Mouse (Mus musculus): ENCODE measurements at regions not wholly inside any gene's neighbourhood (a gene's known extent, or its start where the extent isn't known, plus 50 kb on each side); places are given as distances from the start of the nearest gene placed in this dataset.
A peak's percentile ranks its signal among the peaks of the same experiment; 100 is the strongest.

DNA sequence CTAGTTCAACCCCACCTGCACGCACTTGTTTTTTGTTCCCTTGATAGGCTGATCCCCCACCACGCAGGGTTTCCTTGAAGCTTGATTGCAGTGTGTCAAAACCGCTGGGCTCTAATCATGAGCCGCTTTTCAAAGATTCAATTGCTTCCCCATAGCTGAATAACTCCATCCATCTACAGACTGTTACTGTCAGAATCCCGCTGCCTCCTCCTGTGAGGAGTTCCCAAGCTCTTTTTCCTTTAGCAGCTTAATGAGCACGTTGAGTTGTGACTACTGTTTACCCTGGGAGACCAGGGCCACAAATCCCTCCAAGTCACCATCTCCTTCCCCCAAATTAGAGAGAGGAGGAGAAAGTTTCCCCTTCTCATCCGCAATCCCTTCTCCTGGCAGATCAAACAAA lies 234.6 kb upstream of the Slc16a7 start:
- DNase-seq (no peak), ATAC-seq (ENCODE audit: insufficient read depth) (no peak)
- H3K9ac ChIP-seq, result no peak overlapping the region
- 33% methylated on average over 7 of the region's 7 CpGs for WGBS
- H3K36me3 ChIP-seq (ENCODE audit: insufficient read depth), result no peaks in the 10 kb centered on the region
- H3K4me3 ChIP-seq (ENCODE audit: low read depth, low read length), result no peak overlapping the region
- H3K27ac ChIP-seq (ENCODE audit: low read depth), result no peak overlapping the region
- no peak for TF ChIP-seq CTCF (IDR thresholded peaks at IDR 0.05; ENCODE audit: low read depth)
- no peak overlapping the region for H3K4me2 ChIP-seq
- no peaks in the 10 kb centered on the region for H3K9me3 ChIP-seq (ENCODE audit: low read depth, low read length)
- H3K27me3 ChIP-seq (ENCODE audit: insufficient read depth, low read length), result no peaks in the 10 kb centered on the region
- H3K4me1 ChIP-seq (ENCODE audit: insufficient read depth), result no peaks in the 10 kb centered on the region

DNA sequence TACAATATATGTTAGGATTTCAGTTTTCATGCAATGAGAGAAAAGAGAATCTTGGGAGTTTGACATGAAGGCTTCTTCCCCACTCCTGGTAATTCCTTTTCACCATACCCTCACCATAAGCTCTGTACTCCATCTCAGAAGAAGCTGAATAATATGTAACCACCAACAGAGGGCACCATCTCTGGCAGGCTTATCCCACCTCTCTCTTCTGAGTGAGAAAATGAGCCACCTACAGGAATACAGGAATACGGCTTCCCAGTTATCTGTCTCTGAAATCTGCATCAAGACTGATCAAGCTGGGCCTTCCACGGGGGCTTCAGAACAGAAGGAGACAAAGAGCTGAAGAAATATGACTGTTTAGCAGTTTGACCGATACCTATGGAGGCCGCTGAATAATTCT lies 278.6 kb upstream of the Slc16a7 start:
- DNase-seq (peak; percentile 2), ATAC-seq (ENCODE audit: insufficient read depth) (no peak)
- no peaks in the 10 kb centered on the region for H3K27me3 ChIP-seq (ENCODE audit: insufficient read depth, low read length)
- H3K9ac ChIP-seq, result no peak overlapping the region
- H3K4me2 ChIP-seq, result no peak overlapping the region
- no peaks in the 10 kb centered on the region for H3K9me3 ChIP-seq (ENCODE audit: low read depth, low read length)
- no peak overlapping the region for H3K4me3 ChIP-seq (ENCODE audit: low read depth, low read length)
- peak; percentile 26; the same call in 1 of the 2 replicates for TF ChIP-seq CTCF (IDR thresholded peaks at IDR 0.05; ENCODE audit: low read depth)
- no peak overlapping the region for H3K27ac ChIP-seq (ENCODE audit: low read depth)
- H3K36me3 ChIP-seq (ENCODE audit: insufficient read depth), result no peaks in the 10 kb centered on the region
- no peaks in the 10 kb centered on the region for H3K4me1 ChIP-seq (ENCODE audit: insufficient read depth)
- WGBS, result 90% methylated on average over 4 of the region's 4 CpGs

DNA sequence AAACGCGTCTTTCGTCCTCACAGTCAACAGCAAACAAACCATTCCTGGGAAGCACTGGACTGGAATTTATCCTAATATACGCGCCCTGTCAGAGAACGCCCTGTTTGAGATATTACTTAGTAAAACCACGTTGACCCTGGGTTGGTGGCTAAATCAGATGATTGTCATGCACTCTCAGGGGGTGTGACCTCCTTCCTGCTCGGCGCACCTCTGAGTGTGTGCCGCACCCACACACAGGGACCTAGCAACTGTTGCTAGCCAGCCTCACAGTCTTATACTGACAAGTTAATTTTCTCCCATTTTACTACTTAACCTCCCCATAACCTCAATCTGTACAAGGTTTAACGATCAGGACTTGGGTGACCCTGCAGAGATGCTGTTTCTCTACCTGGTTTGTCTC lies 284.4 kb upstream of the Slc16a7 start:
- H3K36me3 ChIP-seq (ENCODE audit: insufficient read depth), result no peaks in the 10 kb centered on the region
- no peaks in the 10 kb centered on the region for H3K27me3 ChIP-seq (ENCODE audit: insufficient read depth, low read length)
- no peak for ATAC-seq (ENCODE audit: insufficient read depth)
- no peak overlapping the region for H3K9ac ChIP-seq
- no peak for TF ChIP-seq CTCF (IDR thresholded peaks at IDR 0.05; ENCODE audit: low read depth)
- no peak overlapping the region for H3K27ac ChIP-seq (ENCODE audit: low read depth)
- H3K4me3 ChIP-seq (ENCODE audit: low read depth, low read length), result no peak overlapping the region
- DNase-seq, result no peak
- WGBS, result 48% methylated on average over 11 of the region's 11 CpGs
- no peak overlapping the region for H3K4me2 ChIP-seq
- H3K9me3 ChIP-seq (ENCODE audit: low read depth, low read length), result no peaks in the 10 kb centered on the region
- no peaks in the 10 kb centered on the region for H3K4me1 ChIP-seq (ENCODE audit: insufficient read depth)

GRCm38 (mm10) chr10:125679644-125680043 lies 286.3 kb upstream of the Lrig3 start:
- no peaks in the 10 kb centered on the region for H3K27me3 ChIP-seq (ENCODE audit: insufficient read depth, low read length)
- ATAC-seq (ENCODE audit: insufficient read depth), result no peak
- 64% methylated on average over 7 of the region's 7 CpGs for WGBS
- no peak overlapping the region for H3K4me2 ChIP-seq
- no peaks in the 10 kb centered on the region for H3K4me1 ChIP-seq (ENCODE audit: insufficient read depth)
- no peaks in the 10 kb centered on the region for H3K9me3 ChIP-seq (ENCODE audit: low read depth, low read length)
- peak; percentile 26; the same call in 1 of the 2 replicates for TF ChIP-seq CTCF (IDR thresholded peaks at IDR 0.05; ENCODE audit: low read depth)
- H3K4me3 ChIP-seq (ENCODE audit: low read depth, low read length), result no peak overlapping the region
- no peak overlapping the region for H3K27ac ChIP-seq (ENCODE audit: low read depth)
- no peaks in the 10 kb centered on the region for H3K36me3 ChIP-seq (ENCODE audit: insufficient read depth)
- peak; percentile 16 for DNase-seq
- no peak overlapping the region for H3K9ac ChIP-seq

- Histone ChIP-seq H3K4me3 (ENCODE audit: low read depth, low read length) (no peak overlapping the region), H3K36me3 (ENCODE audit: insufficient read depth) (no peaks in the 10 kb centered on the region), H3K4me1 (ENCODE audit: insufficient read depth) (no peaks in the 10 kb centered on the region), H3K9ac (no peak overlapping the region), H3K27me3 (ENCODE audit: insufficient read depth, low read length) (no peaks in the 10 kb centered on the region), H3K27ac (ENCODE audit: low read depth) (no peak overlapping the region), H3K9me3 (ENCODE audit: low read depth, low read length) (no peaks in the 10 kb centered on the region), H3K4me2 (no peak overlapping the region)
- no peak for TF ChIP-seq CTCF (IDR thresholded peaks at IDR 0.05; ENCODE audit: low read depth)
- DNase-seq, result peak; percentile 44
- ATAC-seq (ENCODE audit: insufficient read depth), result peak; percentile 60; the same call in 1 of the 2 replicates
- WGBS, result 47% methylated on average over 5 of the region's 5 CpGs
Measured at GRCm38 (mm10) chr10:125685130-125685529, 280.8 kb upstream of the Lrig3 start.

- TF ChIP-seq CTCF (IDR thresholded peaks at IDR 0.05; ENCODE audit: low read depth), result no peak
- Histone ChIP-seq H3K27me3 (ENCODE audit: insufficient read depth, low read length) (no peaks in the 10 kb centered on the region), H3K4me1 (ENCODE audit: insufficient read depth) (no peaks in the 10 kb centered on the region), H3K9me3 (ENCODE audit: low read depth, low read length) (no peaks in the 10 kb centered on the region), H3K4me2 (no peak overlapping the region), H3K27ac (ENCODE audit: low read depth) (no peak overlapping the region), H3K9ac (no peak overlapping the region), H3K4me3 (ENCODE audit: low read depth, low read length) (no peak overlapping the region), H3K36me3 (ENCODE audit: insufficient read depth) (no peaks in the 10 kb centered on the region)
- WGBS, result 78% methylated on average over 7 of the region's 7 CpGs
- no peak for DNase-seq
- ATAC-seq (ENCODE audit: insufficient read depth), result no peak
Measured at GRCm38 (mm10) chr10:125693505-125693904, 272.5 kb upstream of the Lrig3 start.

DNA sequence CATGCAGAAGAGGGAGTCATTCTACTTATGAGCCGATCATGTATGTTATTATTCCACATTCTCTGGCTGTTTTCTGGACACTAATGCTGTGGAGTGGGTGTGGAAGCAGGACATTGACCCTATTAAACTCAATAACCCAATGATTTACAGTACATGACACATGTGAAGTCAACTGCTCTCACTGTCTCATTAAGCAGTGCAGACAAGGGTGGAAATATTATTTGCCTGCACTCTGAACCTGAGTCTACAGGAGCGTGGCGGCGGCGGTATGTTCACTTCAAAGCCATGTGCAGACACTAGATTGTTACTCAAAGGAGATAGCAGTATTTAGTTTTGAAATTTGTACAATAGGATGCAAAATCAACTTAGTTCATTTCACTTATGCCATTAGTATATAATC lies 269.8 kb upstream of the Lrig3 start:
- WGBS, result 93% methylated on average over 5 of the region's 5 CpGs
- Histone ChIP-seq H3K4me1 (ENCODE audit: insufficient read depth) (no peaks in the 10 kb centered on the region), H3K27ac (ENCODE audit: low read depth) (no peak overlapping the region), H3K9ac (no peak overlapping the region), H3K27me3 (ENCODE audit: insufficient read depth, low read length) (no peaks in the 10 kb centered on the region), H3K4me3 (ENCODE audit: low read depth, low read length) (no peak overlapping the region), H3K9me3 (ENCODE audit: low read depth, low read length) (no peaks in the 10 kb centered on the region), H3K4me2 (no peak overlapping the region), H3K36me3 (ENCODE audit: insufficient read depth) (no peaks in the 10 kb centered on the region)
- ATAC-seq (ENCODE audit: insufficient read depth) (no peak), DNase-seq (no peak)
- TF ChIP-seq CTCF (IDR thresholded peaks at IDR 0.05; ENCODE audit: low read depth), result no peak
